Mouse (Mus musculus): ENCODE results near the gene Arxes1. TPM values are rescaled to one million over a fixed set of nuclear protein-coding genes. Genes with fewer than 3 reads are reported as not detected.
"Not testable (repeated sequence)": the region's sequence is repeated elsewhere in the genome, so short reads cannot be mapped to it uniquely, and the experiment has no call there.

Gene Arxes1
- 0.33 and 0.38 TPM in 2 replicates for polyA plus RNA-seq (2012; rRNA removed)

GRCm38 (mm10) chrX:136032799-136033763, at the start of gene Arxes1:
TSS of gene Arxes1 (plus strand) at chrX:136033367.
- H3K4me3 ChIP-seq (ENCODE audit: control insufficient read depth, low read depth, low read length); H3K36me3 ChIP-seq (ENCODE audit: control insufficient read depth, insufficient read depth, low read length); H3K27me3 ChIP-seq (ENCODE audit: control insufficient read depth, insufficient read depth, low read length); H3K4me1 ChIP-seq (ENCODE audit: control insufficient read depth, insufficient read depth, low read length); H3K27ac ChIP-seq (ENCODE audit: control insufficient read depth, insufficient read depth, low read depth, low read length): not testable (repeated sequence)

GRCm38 (mm10) chrX:135984539-135985260, 48.5 kb upstream of the Arxes1 start:
- Histone ChIP-seq H3K27ac (ENCODE audit: control insufficient read depth, insufficient read depth, low read depth, low read length) (no peak overlapping the region), H3K4me3 (ENCODE audit: control insufficient read depth, low read depth, low read length) (no peak overlapping the region), H3K27me3 (ENCODE audit: control insufficient read depth, insufficient read depth, low read length) (no peaks in the 10 kb centered on the region), H3K4me1 (ENCODE audit: control insufficient read depth, insufficient read depth, low read length) (no peaks in the 10 kb centered on the region), H3K36me3 (ENCODE audit: control insufficient read depth, insufficient read depth, low read length) (no peaks in the 10 kb centered on the region)
- TF ChIP-seq CTCF (IDR thresholded peaks at IDR 0.05; ENCODE audit: control insufficient read depth, insufficient read depth, insufficient replicate concordance, low read depth, low read length), result no peak
- no peak for TF ChIP-seq POLR2A (IDR thresholded peaks at IDR 0.05; ENCODE audit: control insufficient read depth, low read depth, low read length)

- Histone ChIP-seq H3K4me1 (ENCODE audit: control insufficient read depth, insufficient read depth, low read length) (no peaks in the 10 kb centered on the region), H3K27ac (ENCODE audit: control insufficient read depth, insufficient read depth, low read depth, low read length) (no peak overlapping the region), H3K36me3 (ENCODE audit: control insufficient read depth, insufficient read depth, low read length) (no peaks in the 10 kb centered on the region), H3K27me3 (ENCODE audit: control insufficient read depth, insufficient read depth, low read length) (no peaks in the 10 kb centered on the region), H3K4me3 (ENCODE audit: control insufficient read depth, low read depth, low read length) (no peak overlapping the region)
- TF ChIP-seq POLR2A (IDR thresholded peaks at IDR 0.05; ENCODE audit: control insufficient read depth, low read depth, low read length), result no peak
Observed at GRCm38 (mm10) chrX:135986267-135986666, 46.9 kb upstream of the Arxes1 start.

GRCm38 (mm10) chrX:135990661-135991060, 42.5 kb upstream of the Arxes1 start:
- no peak overlapping the region for H3K27ac ChIP-seq (ENCODE audit: control insufficient read depth, insufficient read depth, low read depth, low read length)
- H3K27me3 ChIP-seq (ENCODE audit: control insufficient read depth, insufficient read depth, low read length), result no peaks in the 10 kb centered on the region
- TF ChIP-seq CTCF (IDR thresholded peaks at IDR 0.05; ENCODE audit: control insufficient read depth, insufficient read depth, insufficient replicate concordance, low read depth, low read length) (no peak), POLR2A (IDR thresholded peaks at IDR 0.05; ENCODE audit: control insufficient read depth, low read depth, low read length) (no peak)
- no peaks in the 10 kb centered on the region for H3K4me1 ChIP-seq (ENCODE audit: control insufficient read depth, insufficient read depth, low read length)
- H3K4me3 ChIP-seq (ENCODE audit: control insufficient read depth, low read depth, low read length), result no peak overlapping the region
- H3K36me3 ChIP-seq (ENCODE audit: control insufficient read depth, insufficient read depth, low read length), result no peaks in the 10 kb centered on the region

- not testable (repeated sequence) for H3K36me3 ChIP-seq (ENCODE audit: control insufficient read depth, insufficient read depth, low read length); H3K4me3 ChIP-seq (ENCODE audit: control insufficient read depth, low read depth, low read length); H3K4me1 ChIP-seq (ENCODE audit: control insufficient read depth, insufficient read depth, low read length); H3K27ac ChIP-seq (ENCODE audit: control insufficient read depth, insufficient read depth, low read depth, low read length); H3K27me3 ChIP-seq (ENCODE audit: control insufficient read depth, insufficient read depth, low read length)
Observed at GRCm38 (mm10) chrX:135993192-135993594, 40.0 kb upstream of the Arxes1 start.

- not testable (repeated sequence) for H3K4me3 ChIP-seq (ENCODE audit: control insufficient read depth, low read depth, low read length); H3K27me3 ChIP-seq (ENCODE audit: control insufficient read depth, insufficient read depth, low read length); H3K36me3 ChIP-seq (ENCODE audit: control insufficient read depth, insufficient read depth, low read length); H3K4me1 ChIP-seq (ENCODE audit: control insufficient read depth, insufficient read depth, low read length); H3K27ac ChIP-seq (ENCODE audit: control insufficient read depth, insufficient read depth, low read depth, low read length)
Observed at GRCm38 (mm10) chrX:135993664-135994119, 39.5 kb upstream of the Arxes1 start, which contains the start of gene Arxes2. TSS of gene Arxes2 (plus strand) at chrX:135993824.

GRCm38 (mm10) chrX:136007199-136007843, 25.8 kb upstream of the Arxes1 start:
- H3K27me3 ChIP-seq (ENCODE audit: control insufficient read depth, insufficient read depth, low read length), result no peaks in the 10 kb centered on the region
- TF ChIP-seq POLR2A (IDR thresholded peaks at IDR 0.05; ENCODE audit: control insufficient read depth, low read depth, low read length) (no peak), CTCF (IDR thresholded peaks at IDR 0.05; ENCODE audit: control insufficient read depth, insufficient read depth, insufficient replicate concordance, low read depth, low read length) (no peak)
- H3K36me3 ChIP-seq (ENCODE audit: control insufficient read depth, insufficient read depth, low read length), result no peaks in the 10 kb centered on the region
- H3K4me3 ChIP-seq (ENCODE audit: control insufficient read depth, low read depth, low read length), result no peak overlapping the region
- H3K27ac ChIP-seq (ENCODE audit: control insufficient read depth, insufficient read depth, low read depth, low read length), result no peak overlapping the region
- no peaks in the 10 kb centered on the region for H3K4me1 ChIP-seq (ENCODE audit: control insufficient read depth, insufficient read depth, low read length)

Measured in testis, adult 2 months (tissue).